Mouse (Mus musculus): ENCODE measurements around the gene Adssl1. TPM values are rescaled to one million over a fixed set of nuclear protein-coding genes. Genes with fewer than 3 reads are reported as not detected.

Gene Adssl1
- polyA plus RNA-seq, 1 experiment from 2014 or later: 43.0 TPM

- no peak for TF ChIP-seq EP300 (IDR thresholded peaks at IDR 0.05)
- no peak for TF ChIP-seq CTCF (IDR thresholded peaks at IDR 0.05)
- no peak overlapping the region for H3K4me2 ChIP-seq (replicated peaks; ENCODE audit: low read depth, low read length)
- H3K27ac ChIP-seq (ENCODE audit: low read length): no peak overlapping the region
- H3K4me3 ChIP-seq (ENCODE audit: low read depth, low read length): no peak overlapping the region
- DNase-seq (ENCODE audit: low spot score) (no peak), ATAC-seq (no peak)
- H3K27me3 ChIP-seq (replicated peaks; ENCODE audit: insufficient read depth, low read length): no peaks in the 10 kb centered on the region
- no peaks in the 10 kb centered on the region for H3K36me3 ChIP-seq (ENCODE audit: insufficient read depth, low read length)
- H3K9ac ChIP-seq (replicated peaks; ENCODE audit: low read depth): no peak overlapping the region
- 68% methylated on average over 3 of the region's 3 CpGs for WGBS
- peaks cover 39% of the 10 kb centered on the region for H3K4me1 ChIP-seq (ENCODE audit: insufficient read depth, low read depth, low read length)
- no peaks in the 10 kb centered on the region for H3K9me3 ChIP-seq (ENCODE audit: low read length)
Observed at GRCm38 (mm10) chr12:112591730-112592129, 28.1 kb upstream of the Adssl1 start.

GRCm38 (mm10) chr12:112592985-112593734 lies 26.7 kb upstream of the Adssl1 start:
- peak overlapping the region; percentile 54; the same call in 1 of the 2 replicates for H3K27ac ChIP-seq (ENCODE audit: low read length)
- 43% methylated on average over 21 of the region's 21 CpGs for WGBS
- no peak overlapping the region for H3K9ac ChIP-seq (replicated peaks; ENCODE audit: low read depth)
- H3K27me3 ChIP-seq (replicated peaks; ENCODE audit: insufficient read depth, low read length): no peaks in the 10 kb centered on the region
- DNase-seq (ENCODE audit: low spot score): peak; percentile 62
- H3K4me1 ChIP-seq (ENCODE audit: insufficient read depth, low read depth, low read length): peaks cover 33% of the 10 kb centered on the region
- no peaks in the 10 kb centered on the region for H3K9me3 ChIP-seq (ENCODE audit: low read length)
- no peaks in the 10 kb centered on the region for H3K36me3 ChIP-seq (ENCODE audit: insufficient read depth, low read length)
- H3K4me3 ChIP-seq (ENCODE audit: low read depth, low read length): no peak overlapping the region
- no peak overlapping the region for H3K4me2 ChIP-seq (replicated peaks; ENCODE audit: low read depth, low read length)
- TF ChIP-seq EP300 (IDR thresholded peaks at IDR 0.05) (no peak), CTCF (IDR thresholded peaks at IDR 0.05) (peak; percentile 29)
- ATAC-seq: peak; percentile 18

- Histone ChIP-seq H3K36me3 (ENCODE audit: insufficient read depth, low read length) (no peaks in the 10 kb centered on the region), H3K9me3 (ENCODE audit: low read length) (no peaks in the 10 kb centered on the region), H3K4me1 (ENCODE audit: insufficient read depth, low read depth, low read length) (peaks cover 30% of the 10 kb centered on the region), H3K27me3 (replicated peaks; ENCODE audit: insufficient read depth, low read length) (no peaks in the 10 kb centered on the region), H3K27ac (ENCODE audit: low read length) (peak overlapping the region; percentile 47), H3K4me3 (ENCODE audit: low read depth, low read length) (no peak overlapping the region), H3K9ac (replicated peaks; ENCODE audit: low read depth) (no peak overlapping the region), H3K4me2 (replicated peaks; ENCODE audit: low read depth, low read length) (no peak overlapping the region)
- peak; percentile 59 for DNase-seq (ENCODE audit: low spot score)
- peak; percentile 47 for ATAC-seq
- TF ChIP-seq CTCF (IDR thresholded peaks at IDR 0.05) (no peak), EP300 (IDR thresholded peaks at IDR 0.05) (no peak)
- WGBS: 47% methylated on average over 16 of the region's 16 CpGs
Observed at GRCm38 (mm10) chr12:112593951-112594915, 25.6 kb upstream of the Adssl1 start.

- Histone ChIP-seq H3K9me3 (ENCODE audit: low read length) (no peaks in the 10 kb centered on the region), H3K27ac (ENCODE audit: low read length) (0 out of 2 replicates have a peak overlapping the region, but pooled peaks have one; percentile 47), H3K4me3 (ENCODE audit: low read depth, low read length) (no peak overlapping the region), H3K4me2 (replicated peaks; ENCODE audit: low read depth, low read length) (no peak overlapping the region), H3K36me3 (ENCODE audit: insufficient read depth, low read length) (no peaks in the 10 kb centered on the region), H3K4me1 (ENCODE audit: insufficient read depth, low read depth, low read length) (peaks cover 28% of the 10 kb centered on the region), H3K27me3 (replicated peaks; ENCODE audit: insufficient read depth, low read length) (no peaks in the 10 kb centered on the region), H3K9ac (replicated peaks; ENCODE audit: low read depth) (no peak overlapping the region)
- DNase-seq (ENCODE audit: low spot score): no peak
- WGBS: 20% methylated on average over 4 of the region's 4 CpGs
- TF ChIP-seq EP300 (IDR thresholded peaks at IDR 0.05): no peak
- no peak for TF ChIP-seq CTCF (IDR thresholded peaks at IDR 0.05)
- no peak for ATAC-seq
Observed at GRCm38 (mm10) chr12:112594989-112595388, 24.9 kb upstream of the Adssl1 start.

GRCm38 (mm10) chr12:112595626-112596025 lies 24.2 kb upstream of the Adssl1 start:
- H3K27ac ChIP-seq (ENCODE audit: low read length): no peak overlapping the region
- no peaks in the 10 kb centered on the region for H3K9me3 ChIP-seq (ENCODE audit: low read length)
- DNase-seq (ENCODE audit: low spot score) (no peak), ATAC-seq (no peak)
- no peak for TF ChIP-seq CTCF (IDR thresholded peaks at IDR 0.05)
- no peak for TF ChIP-seq EP300 (IDR thresholded peaks at IDR 0.05)
- WGBS: 75% methylated on average over 4 of the region's 4 CpGs
- H3K4me2 ChIP-seq (replicated peaks; ENCODE audit: low read depth, low read length): no peak overlapping the region
- H3K4me3 ChIP-seq (ENCODE audit: low read depth, low read length): no peak overlapping the region
- H3K4me1 ChIP-seq (ENCODE audit: insufficient read depth, low read depth, low read length): peaks cover 28% of the 10 kb centered on the region
- H3K36me3 ChIP-seq (ENCODE audit: insufficient read depth, low read length): no peaks in the 10 kb centered on the region
- no peaks in the 10 kb centered on the region for H3K27me3 ChIP-seq (replicated peaks; ENCODE audit: insufficient read depth, low read length)
- no peak overlapping the region for H3K9ac ChIP-seq (replicated peaks; ENCODE audit: low read depth)

GRCm38 (mm10) chr12:112596454-112596853 lies 23.4 kb upstream of the Adssl1 start:
- Histone ChIP-seq H3K27ac (ENCODE audit: low read length) (no peak overlapping the region), H3K27me3 (replicated peaks; ENCODE audit: insufficient read depth, low read length) (no peaks in the 10 kb centered on the region), H3K9ac (replicated peaks; ENCODE audit: low read depth) (no peak overlapping the region), H3K36me3 (ENCODE audit: insufficient read depth, low read length) (no peaks in the 10 kb centered on the region), H3K4me1 (ENCODE audit: insufficient read depth, low read depth, low read length) (peaks cover 28% of the 10 kb centered on the region), H3K9me3 (ENCODE audit: low read length) (no peaks in the 10 kb centered on the region), H3K4me2 (replicated peaks; ENCODE audit: low read depth, low read length) (no peak overlapping the region), H3K4me3 (ENCODE audit: low read depth, low read length) (no peak overlapping the region)
- no peak for TF ChIP-seq EP300 (IDR thresholded peaks at IDR 0.05)
- TF ChIP-seq CTCF (IDR thresholded peaks at IDR 0.05): no peak
- 60% methylated on average over 9 of the region's 9 CpGs for WGBS
- DNase-seq (ENCODE audit: low spot score) (no peak), ATAC-seq (no peak)
